Mouse (Mus musculus) heart, adult 2 months (tissue): Measurements from ENCODE around the gene Lactb.

Source experiments
- CTCF ChIP-seq: fragments of 200-600 bp; IDR thresholded peaks from 2 replicates; pipeline ENCODE4 v1.8.1; 2022; ENCODE audit warnings: antibody characterized with exemption, mild to moderate bottlenecking, moderate library complexity
- EP300 ChIP-seq: fragments of 200-500 bp; IDR thresholded peaks from 2 replicates; pipeline ENCODE4 v1.6.1; 2011; ENCODE audit warnings: low read depth, low read length, control low read depth; ENCODE audit not compliant: insufficient read depth
- POLR2A ChIP-seq: fragments of 200-500 bp; IDR thresholded peaks from 2 replicates; pipeline ENCODE4 v1.6.1; 2011; ENCODE audit warnings: mild to moderate bottlenecking, low read depth, low read length, control low read depth; ENCODE audit not compliant: insufficient read depth

DNA sequence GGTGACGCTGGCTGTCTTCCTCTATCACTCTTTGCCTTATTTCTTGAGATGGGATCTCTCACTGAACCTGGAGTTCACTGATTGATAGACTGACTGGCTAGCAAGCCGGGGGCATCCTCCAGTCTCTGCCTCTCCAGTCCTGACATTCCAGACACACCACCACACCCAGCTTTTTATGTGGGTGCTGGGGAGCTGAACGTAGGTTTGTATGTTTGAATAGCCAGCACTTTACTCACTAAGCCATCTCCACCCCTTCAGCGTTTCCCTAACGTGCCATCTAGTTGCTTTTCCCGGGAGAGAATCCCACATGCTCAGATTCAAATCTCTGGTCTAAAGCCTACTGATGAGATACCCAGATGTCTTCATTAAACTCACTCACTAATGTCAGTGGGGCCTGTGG, 14.3 kb upstream of the Lactb start:
- TF ChIP-seq EP300 (no peak), CTCF (no peak), POLR2A (no peak)
